Mouse (Mus musculus) spleen, postnatal 10 days (tissue): ENCODE data around the gene Pgrmc1.
"Not testable (repeated sequence)": the region's sequence is repeated elsewhere in the genome, so short reads cannot be mapped to it uniquely, and the experiment has no call there.

ENCODE experiments used
- DNase-seq, 2 experiments: peaks; one replicate each; pipeline ENCODE4 v3.0.0; 2021 to 2022; ENCODE audit warnings: low spot score in 2 of 2

The Pgrmc1 gene

GRCm38 (mm10) chrX:36597707-36598389 is at the start of gene Pgrmc1:
Gene Pgrmc1 (plus strand): TSS chrX:36598206.
- peak; percentile 72 to 86 for DNase-seq

GRCm38 (mm10) chrX:36548798-36549197 is 49.2 kb upstream of the Pgrmc1 start:
- DNase-seq: no peak

GRCm38 (mm10) chrX:36550906-36551305 is 47.1 kb upstream of the Pgrmc1 start:
- DNase-seq: peak in 1 of 2 experiments; percentile 11

GRCm38 (mm10) chrX:36551351-36551750 is 46.7 kb upstream of the Pgrmc1 start:
- DNase-seq: no peak

- no peak for DNase-seq
These were observed 45.9 kb upstream of the Pgrmc1 start for GRCm38 (mm10) chrX:36552055-36552587.

GRCm38 (mm10) chrX:36552715-36553114 is 45.3 kb upstream of the Pgrmc1 start:
- no peak for DNase-seq

- not testable (repeated sequence) for DNase-seq
These were observed 42.8 kb upstream of the Pgrmc1 start for GRCm38 (mm10) chrX:36555196-36555595.

GRCm38 (mm10) chrX:36560170-36560569 is 37.8 kb upstream of the Pgrmc1 start:
- DNase-seq: no peak

- DNase-seq: peak; percentile 38 to 75
These were observed 36.4 kb upstream of the Pgrmc1 start for GRCm38 (mm10) chrX:36561650-36562049.

- no peak for DNase-seq
These were observed 35.9 kb upstream of the Pgrmc1 start for GRCm38 (mm10) chrX:36562079-36562478.

GRCm38 (mm10) chrX:36586629-36587303 is 11.2 kb upstream of the Pgrmc1 start:
- no peak for DNase-seq

- no peak for DNase-seq
These were observed 10.4 kb upstream of the Pgrmc1 start for GRCm38 (mm10) chrX:36587304-36588209.

GRCm38 (mm10) chrX:36590266-36590665 is 7.7 kb upstream of the Pgrmc1 start:
- no peak for DNase-seq

GRCm38 (mm10) chrX:36591120-36591519 is 6.9 kb upstream of the Pgrmc1 start:
- DNase-seq: no peak

- DNase-seq: no peak
These were observed 6.5 kb upstream of the Pgrmc1 start for GRCm38 (mm10) chrX:36591539-36591938.

GRCm38 (mm10) chrX:36595247-36595646 is 2.8 kb upstream of the Pgrmc1 start:
- DNase-seq: no peak

- DNase-seq: not testable (repeated sequence)
These were observed 1.4 kb upstream of the Pgrmc1 start for GRCm38 (mm10) chrX:36596483-36597120.

- DNase-seq: no peak
These were observed 394 bp downstream of the Pgrmc1 start for GRCm38 (mm10) chrX:36598390-36598810.

GRCm38 (mm10) chrX:36598861-36599344 is 897 bp downstream of the Pgrmc1 start:
- peak; percentile 8 to 16 for DNase-seq

GRCm38 (mm10) chrX:36599656-36600055 is 1.6 kb downstream of the Pgrmc1 start:
- DNase-seq: no peak

- no peak for DNase-seq
These were observed 2.1 kb downstream of the Pgrmc1 start for GRCm38 (mm10) chrX:36600066-36600465.
